Mouse (Mus musculus): ENCODE data around the gene Asxl2. TPM values are rescaled to one million over a fixed set of nuclear protein-coding genes. Genes with fewer than 3 reads are reported as not detected.

The Asxl2 gene
- total RNA-seq, 2 experiments from 2014 or later, result 31.4 to 50.0 TPM

DNA sequence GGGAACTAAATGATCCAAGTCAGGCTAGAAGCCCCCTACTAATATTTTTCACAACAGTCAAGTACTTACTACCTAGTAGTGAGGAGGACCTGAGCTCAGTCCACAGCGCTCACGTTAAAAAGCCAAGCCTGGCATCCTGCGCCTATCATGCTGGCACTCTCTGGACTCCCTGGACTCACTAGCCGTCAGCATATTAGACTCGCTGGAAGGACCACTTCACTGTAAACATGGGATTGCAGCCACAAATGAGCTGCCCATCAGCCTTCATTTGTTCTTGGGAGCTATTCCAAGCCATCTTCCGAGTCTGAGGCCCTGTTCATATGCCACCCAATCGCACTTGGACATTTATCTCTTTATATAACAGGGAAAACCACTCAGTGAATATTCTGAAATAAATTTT, 114.2 kb downstream of the Asxl2 start:
- ATAC-seq (replicated peaks; ENCODE audit: poor library complexity), result no peak

DNA sequence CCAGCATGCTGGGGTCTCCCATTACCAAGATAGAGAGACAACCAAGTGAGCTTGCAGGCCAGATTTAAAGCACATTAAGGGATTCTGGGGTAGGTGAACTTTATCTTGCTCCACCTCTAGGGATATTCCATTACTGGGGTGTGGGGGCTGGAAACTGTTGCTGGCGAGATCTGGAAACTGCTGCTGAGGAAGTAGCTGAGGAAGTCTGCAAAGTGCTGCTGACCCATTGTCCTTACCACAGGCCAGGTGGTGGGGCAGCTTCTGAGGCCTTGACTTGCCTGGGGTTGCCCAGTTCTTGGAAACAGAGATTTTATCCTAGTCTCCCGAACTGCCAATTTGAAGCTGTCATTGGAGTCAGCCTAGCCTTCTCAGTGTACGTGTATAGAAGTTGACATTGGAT, 118.8 kb downstream of the Asxl2 start:
- ATAC-seq (replicated peaks; ENCODE audit: poor library complexity), result no peak; the same call in 1 of the 2 replicates

DNA sequence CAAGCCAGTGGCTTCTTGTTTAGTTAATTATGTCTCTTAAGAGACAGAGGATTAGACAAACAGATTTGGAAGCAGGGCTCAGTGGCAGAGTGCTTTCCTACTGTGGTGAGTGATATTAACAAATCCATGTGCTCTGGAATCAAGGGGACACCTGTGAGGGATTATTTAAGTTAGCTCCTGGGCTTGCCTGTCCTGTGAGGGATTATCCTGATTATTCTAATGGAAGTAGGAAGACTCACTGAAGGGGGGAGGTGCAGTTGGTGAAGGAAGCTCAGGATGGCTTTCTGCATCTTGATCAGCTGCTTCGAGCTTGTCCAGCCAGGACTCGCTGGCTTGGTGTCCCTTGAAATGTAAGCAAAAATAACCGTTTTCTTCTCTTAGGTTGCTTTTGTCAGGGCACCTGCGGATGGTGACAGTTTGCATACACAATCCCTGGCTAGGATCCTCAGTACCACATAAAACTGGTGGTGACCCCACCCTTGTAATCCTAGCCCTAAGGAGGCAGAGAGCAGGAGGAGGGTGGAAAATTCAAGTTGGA, 119.5 kb downstream of the Asxl2 start:
- no peak for ATAC-seq (replicated peaks; ENCODE audit: poor library complexity)

DNA sequence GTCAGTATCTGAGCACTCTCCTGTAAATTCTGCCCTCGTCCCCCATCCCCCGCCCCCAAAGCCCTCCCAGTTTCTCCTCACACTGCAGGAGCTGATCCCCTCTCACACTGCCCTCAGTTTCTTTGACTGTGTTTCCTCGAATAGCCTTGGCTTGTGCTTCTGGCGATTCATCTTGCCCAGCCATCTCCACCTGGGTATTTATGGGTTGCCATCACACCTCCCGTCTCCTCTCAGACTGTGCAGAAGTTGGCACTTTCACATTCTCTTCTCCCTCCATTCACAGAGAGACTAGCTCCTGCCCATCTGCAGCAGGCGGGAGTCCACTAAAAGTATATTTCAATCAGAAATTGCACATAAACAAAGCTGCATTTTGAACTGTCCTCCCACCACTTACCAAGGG, 120.1 kb downstream of the Asxl2 start:
- ATAC-seq (replicated peaks; ENCODE audit: poor library complexity), result no peak

DNA sequence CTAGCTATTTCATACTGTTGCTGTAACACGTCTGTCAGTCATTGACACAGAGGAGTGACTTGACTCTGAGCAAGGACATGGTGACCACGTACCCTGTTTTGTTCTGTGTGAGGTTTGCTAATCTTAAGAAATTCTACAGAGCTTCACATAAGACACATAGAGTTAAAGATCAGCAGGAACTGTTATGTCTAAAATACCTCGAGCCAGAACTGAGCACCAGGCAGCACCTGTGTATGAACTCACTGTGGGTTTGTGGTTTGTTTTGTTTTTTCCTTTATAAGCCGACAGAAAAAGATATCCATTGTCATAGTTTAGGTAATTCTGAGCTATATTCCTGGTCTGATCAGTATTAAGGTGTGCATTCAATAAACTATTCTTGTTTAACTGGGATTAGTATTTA, 120.8 kb downstream of the Asxl2 start:
- ATAC-seq (replicated peaks; ENCODE audit: poor library complexity), result no peak

DNA sequence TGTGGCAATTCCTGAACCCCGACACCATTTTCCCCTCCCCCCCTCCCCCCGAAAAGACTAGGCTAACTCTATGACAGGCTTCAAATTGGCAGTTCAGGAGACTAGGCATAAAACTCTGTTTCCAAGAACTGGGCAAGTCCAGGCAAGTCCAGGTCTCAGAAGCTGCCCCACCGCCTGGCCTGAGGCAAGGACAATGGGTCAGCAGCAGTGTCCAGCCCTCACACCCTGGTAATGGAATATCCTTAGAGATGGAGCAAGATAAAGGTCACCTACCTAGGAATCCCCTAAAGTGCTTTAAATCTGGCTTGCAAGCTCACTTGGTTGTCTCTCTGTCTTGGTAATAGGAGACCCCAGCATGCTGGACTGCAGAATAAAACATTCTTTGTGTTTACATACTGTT, 121.3 kb downstream of the Asxl2 start:
- ATAC-seq (replicated peaks; ENCODE audit: poor library complexity), result no peak

DNA sequence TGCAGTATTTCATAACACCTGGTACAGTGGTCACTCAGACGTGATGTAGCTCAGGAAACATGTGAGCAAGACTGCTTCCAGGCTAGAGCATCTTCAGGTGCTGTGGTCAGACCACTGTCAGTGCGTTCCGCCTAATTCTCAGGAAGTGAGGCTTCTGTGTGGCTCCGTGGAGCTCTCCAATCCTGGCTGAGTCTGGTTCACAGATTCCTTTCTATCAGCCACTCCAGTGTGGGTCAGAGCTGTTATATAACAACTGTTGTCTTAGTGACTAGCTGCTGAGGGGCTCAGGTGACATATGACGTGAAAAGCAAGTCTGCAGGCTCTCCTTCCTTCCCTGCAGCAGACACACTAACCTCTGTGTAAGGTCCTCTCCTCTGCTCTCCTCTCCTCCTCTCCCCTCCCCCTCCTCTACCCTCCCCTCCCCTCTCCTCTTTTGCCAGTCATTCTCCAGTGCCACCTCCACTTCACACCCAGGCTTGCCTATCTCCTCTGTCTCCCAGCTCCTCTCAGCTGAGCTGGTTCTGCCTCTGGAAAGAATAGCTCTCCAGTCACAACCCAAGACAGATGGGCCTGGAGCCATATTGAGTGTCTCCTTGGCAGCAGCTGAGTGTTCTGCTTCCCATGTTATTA, 122.0 kb downstream of the Asxl2 start:
- peak; percentile 44; the same call in 1 of the 2 replicates for ATAC-seq (replicated peaks; ENCODE audit: poor library complexity)

DNA sequence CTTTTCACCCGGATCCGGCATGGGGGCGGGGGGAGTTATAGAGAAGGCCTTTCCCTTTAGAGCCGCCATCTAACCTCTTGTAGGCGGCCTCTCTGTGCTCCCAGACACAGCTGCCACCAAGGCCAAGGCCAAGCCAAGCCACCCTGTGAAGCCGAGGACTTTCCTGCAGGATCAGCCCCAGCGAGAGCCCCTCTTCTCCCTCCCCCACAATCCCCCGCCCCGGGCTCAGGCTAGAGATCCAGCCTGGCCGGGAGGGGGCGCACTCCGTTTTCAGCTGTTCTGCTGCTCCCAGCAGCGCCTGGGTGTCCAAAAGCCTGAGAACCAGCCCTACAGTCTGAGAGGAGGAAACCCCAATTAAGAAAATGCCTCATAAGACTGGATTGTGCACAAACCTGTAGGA, 123.6 kb downstream of the Asxl2 start:
- ATAC-seq (replicated peaks; ENCODE audit: poor library complexity), result 0 out of 2 replicates have a peak, but pooled peaks have one; percentile 39

Other genes starting within 250 kb of the Asxl2 start
- gene Rab10, start 116.9 kb upstream of the Asxl2 start, total RNA-seq (2015), result 93.9 and 100 TPM in 2 replicates
- gene Rab10, start 116.9 kb upstream of the Asxl2 start, total RNA-seq (2017), result 89.1 and 113 TPM in 2 replicates
- gene Kif3c, start 61.7 kb upstream of the Asxl2 start, total RNA-seq (2015), result 2.0 and 2.2 TPM in 2 replicates
- 1.4 and 1.6 TPM in 2 replicates for gene Kif3c, start 61.7 kb upstream of the Asxl2 start, total RNA-seq (2017)
- gene Dtnb, start 145.5 kb downstream of the Asxl2 start, total RNA-seq (2015), result 12.4 and 16.1 TPM in 2 replicates
- 12.6 and 16.1 TPM in 2 replicates for gene Dtnb, start 145.5 kb downstream of the Asxl2 start, total RNA-seq (2017)

Data from megakaryocyte progenitor cell, adult 5-6 weeks (primary cell).